Mouse (Mus musculus): Measurements from ENCODE around the gene Cep89. TPM values are rescaled to one million over a fixed set of nuclear protein-coding genes. Genes with fewer than 3 reads are reported as not detected.

The Cep89 gene
- polyA plus RNA-seq, 1 experiment = 14.7 TPM

- Histone ChIP-seq H3K4me2 (ENCODE audit: low read depth) (no peak overlapping the region), H3K27me3 (ENCODE audit: control insufficient read depth, insufficient read depth, insufficient read length) (no peaks in the 10 kb centered on the region), H3K4me3 (no peak overlapping the region), H3K79me2 (ENCODE audit: control insufficient read depth, insufficient read depth) (no peaks in the 10 kb centered on the region), H3ac (ENCODE audit: control insufficient read depth, insufficient read length) (no peak overlapping the region), H3K36me3 (ENCODE audit: control insufficient read depth, insufficient read depth) (no peaks in the 10 kb centered on the region)
- TF ChIP-seq TCF3 (IDR thresholded peaks at IDR 0.05; ENCODE audit: insufficient read length, low read depth) = no peak
- TF ChIP-seq TCF12 (IDR thresholded peaks at IDR 0.05; ENCODE audit: insufficient read depth, poor library complexity, severe bottlenecking) = no peak
- TF ChIP-seq POLR2AphosphoS2 (IDR thresholded peaks at IDR 0.05; ENCODE audit: insufficient read length, low read depth) = no peak
- no peak for TF ChIP-seq MYOD1 (IDR thresholded peaks at IDR 0.05; ENCODE audit: control insufficient read depth in 1 of 3, insufficient read length in 2 of 3, low read depth in 2 of 3)
- TF ChIP-seq MAX (IDR thresholded peaks at IDR 0.05; ENCODE audit: low read depth) = no peak
- no peak for TF ChIP-seq SRF (IDR thresholded peaks at IDR 0.05; ENCODE audit: control insufficient read depth, insufficient read length, low read depth)
- TF ChIP-seq E2F4 (IDR thresholded peaks at IDR 0.05; ENCODE audit: insufficient read depth) = no peak
- no peak for TF ChIP-seq MYOG (IDR thresholded peaks at IDR 0.05; ENCODE audit: control insufficient read depth in 1 of 3, insufficient read depth in 1 of 3, insufficient read length in 2 of 3, low read depth in 2 of 3)
- no peak for TF ChIP-seq USF1 (IDR thresholded peaks at IDR 0.05; ENCODE audit: low read depth)
- no peak for TF ChIP-seq POLR2A (IDR thresholded peaks at IDR 0.05; ENCODE audit: insufficient read length, low read depth)
These were observed 34.0 kb upstream of the Cep89 start for GRCm38 (mm10) chr7:35362868-35363267.

GRCm38 (mm10) chr7:35365161-35365910 lies 31.5 kb upstream of the Cep89 start:
- H3K4me2 ChIP-seq (ENCODE audit: low read depth) = no peak overlapping the region
- no peak overlapping the region for H3ac ChIP-seq (ENCODE audit: control insufficient read depth, insufficient read length)
- no peaks in the 10 kb centered on the region for H3K79me2 ChIP-seq (ENCODE audit: control insufficient read depth, insufficient read depth)
- no peaks in the 10 kb centered on the region for H3K36me3 ChIP-seq (ENCODE audit: control insufficient read depth, insufficient read depth)
- TF ChIP-seq MAX (IDR thresholded peaks at IDR 0.05; ENCODE audit: low read depth) = no peak
- TF ChIP-seq USF1 (IDR thresholded peaks at IDR 0.05; ENCODE audit: low read depth) = no peak
- TF ChIP-seq MYOG (IDR thresholded peaks at IDR 0.05; ENCODE audit: control insufficient read depth in 1 of 3, insufficient read depth in 1 of 3, insufficient read length in 2 of 3, low read depth in 2 of 3) = no peak
- TF ChIP-seq POLR2A (IDR thresholded peaks at IDR 0.05; ENCODE audit: insufficient read length, low read depth) = no peak
- TF ChIP-seq E2F4 (IDR thresholded peaks at IDR 0.05; ENCODE audit: insufficient read depth) = no peak
- TF ChIP-seq TCF3 (IDR thresholded peaks at IDR 0.05; ENCODE audit: insufficient read length, low read depth) = no peak
- no peak for TF ChIP-seq POLR2AphosphoS2 (IDR thresholded peaks at IDR 0.05; ENCODE audit: insufficient read length, low read depth)
- no peak for TF ChIP-seq SRF (IDR thresholded peaks at IDR 0.05; ENCODE audit: control insufficient read depth, insufficient read length, low read depth)
- TF ChIP-seq TCF12 (IDR thresholded peaks at IDR 0.05; ENCODE audit: insufficient read depth, poor library complexity, severe bottlenecking) = no peak
- no peak for TF ChIP-seq CEBPB (IDR thresholded peaks at IDR 0.05; ENCODE audit: insufficient read depth, poor library complexity, severe bottlenecking)
- TF ChIP-seq MYOD1 (IDR thresholded peaks at IDR 0.05; ENCODE audit: control insufficient read depth in 1 of 3, insufficient read length in 2 of 3, low read depth in 2 of 3) = no peak
- no peak for TF ChIP-seq REST (IDR thresholded peaks at IDR 0.05; ENCODE audit: insufficient read depth, insufficient read length)
- no peak overlapping the region for H3K4me3 ChIP-seq
- no peaks in the 10 kb centered on the region for H3K27me3 ChIP-seq (ENCODE audit: control insufficient read depth, insufficient read depth, insufficient read length)

GRCm38 (mm10) chr7:35371096-35371495 lies 25.7 kb upstream of the Cep89 start:
- no peaks in the 10 kb centered on the region for H3K27me3 ChIP-seq (ENCODE audit: control insufficient read depth, insufficient read depth, insufficient read length)
- H3K36me3 ChIP-seq (ENCODE audit: control insufficient read depth, insufficient read depth) = no peaks in the 10 kb centered on the region
- H3K4me2 ChIP-seq (ENCODE audit: low read depth) = no peak overlapping the region
- no peak for TF ChIP-seq REST (IDR thresholded peaks at IDR 0.05; ENCODE audit: insufficient read depth, insufficient read length)
- TF ChIP-seq POLR2AphosphoS2 (IDR thresholded peaks at IDR 0.05; ENCODE audit: insufficient read length, low read depth) = no peak
- no peak for TF ChIP-seq CEBPB (IDR thresholded peaks at IDR 0.05; ENCODE audit: insufficient read depth, poor library complexity, severe bottlenecking)
- no peak for TF ChIP-seq TCF3 (IDR thresholded peaks at IDR 0.05; ENCODE audit: insufficient read length, low read depth)
- no peak for TF ChIP-seq MAX (IDR thresholded peaks at IDR 0.05; ENCODE audit: low read depth)
- TF ChIP-seq TCF12 (IDR thresholded peaks at IDR 0.05; ENCODE audit: insufficient read depth, poor library complexity, severe bottlenecking) = no peak
- no peak for TF ChIP-seq MYOG (IDR thresholded peaks at IDR 0.05; ENCODE audit: control insufficient read depth in 1 of 3, insufficient read depth in 1 of 3, insufficient read length in 2 of 3, low read depth in 2 of 3)
- no peak for TF ChIP-seq POLR2A (IDR thresholded peaks at IDR 0.05; ENCODE audit: insufficient read length, low read depth)
- no peak for TF ChIP-seq MYOD1 (IDR thresholded peaks at IDR 0.05; ENCODE audit: control insufficient read depth in 1 of 3, insufficient read length in 2 of 3, low read depth in 2 of 3)
- TF ChIP-seq SRF (IDR thresholded peaks at IDR 0.05; ENCODE audit: control insufficient read depth, insufficient read length, low read depth) = no peak
- TF ChIP-seq USF1 (IDR thresholded peaks at IDR 0.05; ENCODE audit: low read depth) = no peak
- no peak for TF ChIP-seq E2F4 (IDR thresholded peaks at IDR 0.05; ENCODE audit: insufficient read depth)
- H3K4me3 ChIP-seq = no peak overlapping the region
- no peak overlapping the region for H3ac ChIP-seq (ENCODE audit: control insufficient read depth, insufficient read length)
- H3K79me2 ChIP-seq (ENCODE audit: control insufficient read depth, insufficient read depth) = no peaks in the 10 kb centered on the region

GRCm38 (mm10) chr7:35372483-35373017 lies 24.3 kb upstream of the Cep89 start:
- H3K36me3 ChIP-seq (ENCODE audit: control insufficient read depth, insufficient read depth) = no peaks in the 10 kb centered on the region
- H3K27me3 ChIP-seq (ENCODE audit: control insufficient read depth, insufficient read depth, insufficient read length) = no peaks in the 10 kb centered on the region
- TF ChIP-seq SRF (IDR thresholded peaks at IDR 0.05; ENCODE audit: control insufficient read depth, insufficient read length, low read depth) = no peak
- TF ChIP-seq TCF3 (IDR thresholded peaks at IDR 0.05; ENCODE audit: insufficient read length, low read depth) = no peak
- no peak for TF ChIP-seq MYOG (IDR thresholded peaks at IDR 0.05; ENCODE audit: control insufficient read depth in 1 of 3, insufficient read depth in 1 of 3, insufficient read length in 2 of 3, low read depth in 2 of 3)
- no peak for TF ChIP-seq TCF12 (IDR thresholded peaks at IDR 0.05; ENCODE audit: insufficient read depth, poor library complexity, severe bottlenecking)
- TF ChIP-seq MYOD1 (IDR thresholded peaks at IDR 0.05; ENCODE audit: control insufficient read depth in 1 of 3, insufficient read length in 2 of 3, low read depth in 2 of 3) = no peak
- TF ChIP-seq CEBPB (IDR thresholded peaks at IDR 0.05; ENCODE audit: insufficient read depth, poor library complexity, severe bottlenecking) = no peak
- no peak for TF ChIP-seq POLR2A (IDR thresholded peaks at IDR 0.05; ENCODE audit: insufficient read length, low read depth)
- TF ChIP-seq REST (IDR thresholded peaks at IDR 0.05; ENCODE audit: insufficient read depth, insufficient read length) = no peak
- no peak for TF ChIP-seq POLR2AphosphoS2 (IDR thresholded peaks at IDR 0.05; ENCODE audit: insufficient read length, low read depth)
- TF ChIP-seq E2F4 (IDR thresholded peaks at IDR 0.05; ENCODE audit: insufficient read depth) = no peak
- no peak for TF ChIP-seq MAX (IDR thresholded peaks at IDR 0.05; ENCODE audit: low read depth)
- TF ChIP-seq USF1 (IDR thresholded peaks at IDR 0.05; ENCODE audit: low read depth) = no peak

More at GRCm38 (mm10) chr7:35372483-35373017, 24.3 kb upstream of the Cep89 start:
- Histone ChIP-seq H3ac (ENCODE audit: control insufficient read depth, insufficient read length) (no peak overlapping the region), H3K4me3 (no peak overlapping the region), H3K79me2 (ENCODE audit: control insufficient read depth, insufficient read depth) (no peaks in the 10 kb centered on the region), H3K4me2 (ENCODE audit: low read depth) (no peak overlapping the region)

All from myocyte (in vitro differentiated cells).